Mouse (Mus musculus): Measurements from ENCODE around the gene Slc9b2. TPM values are rescaled to one million over a fixed set of nuclear protein-coding genes. Genes with fewer than 3 reads are reported as not detected.
A peak's percentile ranks its signal among the peaks of the same experiment; 100 is the strongest.

The Slc9b2 gene
- polyA plus RNA-seq (2014; fragmentation: Nextera tagmentation; extraction: Ambion mirVana) = 1.8 and 2.9 TPM in 2 replicates

DNA sequence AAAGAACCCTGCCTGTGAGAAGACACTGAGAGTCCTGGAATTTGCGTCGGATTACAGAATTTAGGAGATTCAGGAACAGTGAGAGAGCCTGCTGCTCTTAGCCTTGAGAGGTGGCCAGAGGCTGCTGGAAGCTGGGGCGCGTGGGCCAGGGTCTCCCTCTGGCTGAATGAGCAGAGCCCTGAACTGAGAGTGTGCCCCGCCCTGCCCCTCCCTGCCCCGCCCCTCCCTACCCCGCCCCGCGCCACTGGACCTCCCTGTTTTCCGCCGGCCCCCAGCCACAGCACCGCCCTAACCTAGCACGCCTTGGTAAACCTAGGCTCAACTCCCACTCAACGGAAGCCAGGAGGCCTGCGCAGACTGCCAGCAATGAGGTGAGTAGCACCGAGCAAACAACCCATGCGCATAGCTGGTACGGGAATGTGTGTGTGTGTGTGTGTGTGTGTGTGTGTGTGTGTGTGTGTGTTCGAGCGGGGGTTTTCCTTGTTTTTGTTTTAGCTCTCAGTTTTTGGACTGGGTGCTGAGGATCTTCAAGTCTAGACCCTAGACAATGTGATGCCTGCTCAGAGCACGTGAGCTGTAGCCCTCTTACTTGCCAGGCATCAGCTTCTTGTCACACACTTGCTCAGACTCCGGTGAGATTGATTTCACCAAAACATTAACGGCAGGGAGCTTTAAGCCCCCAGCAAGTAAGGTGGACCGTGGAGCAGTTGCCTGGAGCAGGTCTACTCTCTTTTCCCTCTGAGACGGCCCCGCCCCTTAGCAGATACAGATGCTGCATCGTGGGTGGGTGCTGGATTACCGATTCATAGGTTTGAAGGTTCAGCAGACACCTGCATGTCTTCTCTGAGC is at the start of gene Slc9b2:
Gene Slc9b2, plus strand, starts transcription at position 290 of the 849 bp plus-strand sequence.
- Histone ChIP-seq H3K9ac (peak within 1 kb of the TSS; percentile 24), H3K4me1 (replicated peaks; ENCODE audit: control insufficient read depth, insufficient read depth, low read length) (peaks cover 13% of the 10 kb centered on the region; the same call in 1 of the 2 replicates), H3K27me3 (ENCODE audit: control insufficient read depth, insufficient read depth, low read length) (no peaks in the 10 kb centered on the region), H3K4me3 (replicated peaks; ENCODE audit: low read length) (peak within 1 kb of the TSS; percentile 22), H3K27ac (no peak within 1 kb of the TSS), H3K9me3 (ENCODE audit: control insufficient read depth, low read length) (no peaks in the 10 kb centered on the region), H3K36me3 (replicated peaks; ENCODE audit: control insufficient read depth, insufficient read depth) (no peaks in the 10 kb centered on the region), H3K4me2 (replicated peaks) (peak within 1 kb of the TSS; percentile 54)
- 16% methylated on average over 26 of the region's 28 CpGs for WGBS
- ATAC-seq (ENCODE audit: low FRiP score) (peak; percentile 80), DNase-seq (ENCODE audit: low spot score) (no peak)

DNA sequence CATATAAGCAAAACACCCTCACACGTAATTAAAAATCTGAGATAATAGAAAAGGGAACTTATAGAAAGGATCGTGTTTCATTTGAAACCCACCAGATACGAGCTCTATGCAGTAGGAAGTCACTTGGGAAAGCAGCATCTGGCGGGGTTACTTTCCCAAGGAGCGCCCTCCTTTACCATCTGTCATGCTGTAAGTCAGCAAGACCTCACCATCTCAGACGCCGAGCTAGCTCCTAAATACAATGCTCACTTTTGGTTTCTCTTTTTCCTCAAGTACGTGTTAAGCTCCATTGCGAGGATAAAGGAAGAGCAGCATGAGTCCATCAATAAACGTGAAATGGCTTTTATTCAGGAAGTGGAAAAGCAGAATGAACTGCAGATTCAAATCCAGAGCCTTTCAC is 48.6 kb upstream of the Slc9b2 start:
- Histone ChIP-seq H3K36me3 (replicated peaks; ENCODE audit: control insufficient read depth, insufficient read depth) (no peaks in the 10 kb centered on the region; the same call in 1 of the 2 replicates), H3K27me3 (ENCODE audit: control insufficient read depth, insufficient read depth, low read length) (no peaks in the 10 kb centered on the region), H3K9ac (no peak overlapping the region), H3K4me1 (replicated peaks; ENCODE audit: control insufficient read depth, insufficient read depth, low read length) (no peaks in the 10 kb centered on the region), H3K9me3 (ENCODE audit: control insufficient read depth, low read length) (no peaks in the 10 kb centered on the region), H3K4me3 (replicated peaks; ENCODE audit: low read length) (no peak overlapping the region), H3K4me2 (replicated peaks) (no peak overlapping the region), H3K27ac (no peak overlapping the region)
- 85% methylated on average over 10 of the region's 10 CpGs for WGBS
- no peak for DNase-seq (ENCODE audit: low spot score)
- ATAC-seq (ENCODE audit: low FRiP score) = no peak

DNA sequence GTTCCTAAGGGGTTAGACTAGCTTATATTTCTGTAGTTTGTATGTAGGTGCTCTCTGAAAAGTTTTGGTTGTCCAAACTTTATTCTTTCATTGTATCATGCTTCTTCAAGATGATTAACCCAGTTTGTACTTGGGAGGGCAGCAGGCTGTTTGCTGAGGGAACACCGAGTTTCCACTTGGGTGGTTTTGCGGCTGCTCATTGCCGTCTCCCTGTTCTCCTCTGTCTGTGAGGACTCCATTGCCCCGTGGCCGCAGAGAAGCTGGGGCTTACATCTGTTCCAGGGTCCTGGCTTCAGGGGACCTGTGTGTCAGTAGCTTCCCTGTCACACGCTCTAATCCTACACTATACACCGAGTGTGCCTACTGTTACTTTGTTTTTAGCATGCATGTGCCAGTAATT is 47.3 kb upstream of the Slc9b2 start:
- H3K9ac ChIP-seq = no peak overlapping the region
- 84% methylated on average over 7 of the region's 7 CpGs for WGBS

DNA sequence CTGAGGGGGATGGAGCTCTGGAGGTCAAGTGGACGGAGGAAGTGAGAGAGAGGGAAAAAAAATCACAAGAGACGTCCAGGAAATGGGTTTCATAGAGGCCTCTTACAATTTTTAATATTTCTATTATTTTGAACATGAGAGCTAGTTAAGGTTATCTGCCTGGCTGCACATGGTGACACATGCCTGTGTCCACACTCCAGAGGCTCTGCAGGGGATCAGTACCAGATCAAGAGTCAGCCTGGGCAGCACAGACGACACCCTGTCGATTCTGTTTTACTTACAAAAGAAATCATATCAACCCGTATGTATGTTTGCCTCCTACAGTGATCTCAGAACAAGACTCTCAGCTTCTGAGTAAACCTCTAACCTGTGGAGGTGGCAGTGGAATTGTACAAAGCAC is 38.9 kb upstream of the Slc9b2 start:
- no peaks in the 10 kb centered on the region for H3K27me3 ChIP-seq (ENCODE audit: control insufficient read depth, insufficient read depth, low read length)
- ATAC-seq (ENCODE audit: low FRiP score) (no peak), DNase-seq (ENCODE audit: low spot score) (no peak)
- H3K36me3 ChIP-seq (replicated peaks; ENCODE audit: control insufficient read depth, insufficient read depth) = 0 out of 2 replicates have a peak, but pooled peaks cover 4% of the 10 kb centered on the region
- H3K27ac ChIP-seq = no peak overlapping the region
- WGBS = 89% methylated on average over 5 of the region's 5 CpGs
- H3K4me1 ChIP-seq (replicated peaks; ENCODE audit: control insufficient read depth, insufficient read depth, low read length) = no peaks in the 10 kb centered on the region
- H3K4me3 ChIP-seq (replicated peaks; ENCODE audit: low read length) = no peak overlapping the region
- H3K9ac ChIP-seq = no peak overlapping the region
- H3K9me3 ChIP-seq (ENCODE audit: control insufficient read depth, low read length) = no peaks in the 10 kb centered on the region
- H3K4me2 ChIP-seq (replicated peaks) = no peak overlapping the region

More for the DNA sequence above, 47.3 kb upstream of the Slc9b2 start:
- H3K36me3 ChIP-seq (replicated peaks; ENCODE audit: control insufficient read depth, insufficient read depth) = no peaks in the 10 kb centered on the region; the same call in 1 of the 2 replicates
- no peaks in the 10 kb centered on the region for H3K4me1 ChIP-seq (replicated peaks; ENCODE audit: control insufficient read depth, insufficient read depth, low read length)
- ATAC-seq (ENCODE audit: low FRiP score) = no peak
- no peak overlapping the region for H3K4me2 ChIP-seq (replicated peaks)
- no peak overlapping the region for H3K4me3 ChIP-seq (replicated peaks; ENCODE audit: low read length)
- H3K27ac ChIP-seq = no peak overlapping the region
- H3K9me3 ChIP-seq (ENCODE audit: control insufficient read depth, low read length) = no peaks in the 10 kb centered on the region
- DNase-seq (ENCODE audit: low spot score) = no peak
- no peaks in the 10 kb centered on the region for H3K27me3 ChIP-seq (ENCODE audit: control insufficient read depth, insufficient read depth, low read length)

DNA sequence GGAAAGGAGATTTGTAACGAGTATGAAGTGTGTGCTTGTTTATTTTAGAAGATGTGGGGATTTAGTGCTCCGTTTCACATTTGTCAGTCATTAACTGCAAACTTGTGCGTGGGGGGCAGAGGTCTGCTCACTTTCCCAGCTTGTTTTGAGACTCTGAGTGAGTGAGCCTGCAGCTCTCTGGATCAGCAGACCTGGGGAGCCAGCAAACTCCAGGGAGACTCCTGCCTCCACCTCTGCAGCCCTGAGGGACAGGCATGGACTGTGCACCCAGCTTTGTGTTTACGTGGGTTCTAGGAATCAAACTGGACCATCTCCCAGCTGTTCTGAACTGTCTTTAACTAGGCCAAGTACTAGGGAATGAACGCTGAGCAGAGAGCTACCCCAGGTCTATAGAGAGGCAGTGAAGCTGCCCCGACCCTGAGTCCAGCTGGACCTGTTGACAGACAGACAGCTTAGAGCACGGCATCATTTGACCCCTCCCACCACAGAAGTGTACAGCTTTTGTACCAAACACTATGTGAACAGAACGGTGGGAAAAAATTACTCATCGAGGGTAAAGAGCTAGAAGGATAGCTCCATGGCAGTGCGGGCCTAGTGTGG is 38.0 kb upstream of the Slc9b2 start:
- Histone ChIP-seq H3K4me2 (replicated peaks) (no peak overlapping the region), H3K9ac (no peak overlapping the region), H3K27me3 (ENCODE audit: control insufficient read depth, insufficient read depth, low read length) (no peaks in the 10 kb centered on the region), H3K4me1 (replicated peaks; ENCODE audit: control insufficient read depth, insufficient read depth, low read length) (no peaks in the 10 kb centered on the region), H3K9me3 (ENCODE audit: control insufficient read depth, low read length) (no peaks in the 10 kb centered on the region), H3K27ac (no peak overlapping the region), H3K4me3 (replicated peaks; ENCODE audit: low read length) (no peak overlapping the region), H3K36me3 (replicated peaks; ENCODE audit: control insufficient read depth, insufficient read depth) (0 out of 2 replicates have a peak, but pooled peaks cover 4% of the 10 kb centered on the region)
- ATAC-seq (ENCODE audit: low FRiP score) (no peak), DNase-seq (ENCODE audit: low spot score) (no peak)
- 95% methylated on average over 10 of the region's 10 CpGs for WGBS

DNA sequence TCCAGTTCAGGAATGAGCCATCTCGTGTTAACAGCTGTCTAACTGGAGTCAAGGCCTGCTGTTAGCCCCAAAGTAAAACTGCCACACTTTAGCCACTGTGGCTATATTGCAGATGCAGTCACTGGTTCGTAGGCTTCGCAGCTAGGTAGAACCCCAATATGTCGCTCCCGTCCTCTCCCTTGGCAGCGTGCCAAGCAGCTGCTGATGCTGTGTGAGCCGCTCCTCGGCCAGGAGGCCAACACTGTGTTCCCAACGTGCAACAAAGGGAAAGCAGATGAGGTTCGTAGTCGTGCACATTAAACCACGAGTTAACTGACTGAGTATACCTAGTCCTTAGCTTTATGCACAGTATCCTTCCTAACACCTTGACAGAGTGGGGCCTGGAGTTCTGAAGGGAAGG is 34.9 kb upstream of the Slc9b2 start:
- Histone ChIP-seq H3K9ac (no peak overlapping the region), H3K27me3 (ENCODE audit: control insufficient read depth, insufficient read depth, low read length) (no peaks in the 10 kb centered on the region), H3K4me2 (replicated peaks) (no peak overlapping the region), H3K4me3 (replicated peaks; ENCODE audit: low read length) (no peak overlapping the region), H3K36me3 (replicated peaks; ENCODE audit: control insufficient read depth, insufficient read depth) (no peaks in the 10 kb centered on the region), H3K9me3 (ENCODE audit: control insufficient read depth, low read length) (no peaks in the 10 kb centered on the region), H3K4me1 (replicated peaks; ENCODE audit: control insufficient read depth, insufficient read depth, low read length) (no peaks in the 10 kb centered on the region), H3K27ac (no peak overlapping the region)
- 70% methylated on average over 12 of the region's 12 CpGs for WGBS
- no peak for ATAC-seq (ENCODE audit: low FRiP score)
- no peak for DNase-seq (ENCODE audit: low spot score)

DNA sequence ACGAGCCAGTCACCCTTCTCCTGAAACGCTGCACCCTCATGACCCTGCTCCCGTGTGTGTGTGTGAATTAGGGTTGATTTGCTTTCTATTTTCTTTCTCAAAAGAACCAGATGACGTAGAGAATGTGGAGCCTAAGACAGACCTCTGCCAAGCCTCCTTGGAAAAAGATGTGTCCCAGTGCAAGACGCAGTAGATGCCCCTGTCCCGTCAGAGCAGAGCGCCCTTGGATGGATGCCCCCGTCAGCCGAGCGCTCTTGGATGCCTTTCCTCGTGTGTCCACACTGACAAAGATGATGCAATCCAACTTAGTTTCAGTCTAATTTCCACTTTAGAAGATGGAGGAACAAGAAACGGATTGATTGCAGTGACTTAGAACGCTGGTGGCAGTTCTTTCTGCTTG is 34.5 kb upstream of the Slc9b2 start:
- H3K36me3 ChIP-seq (replicated peaks; ENCODE audit: control insufficient read depth, insufficient read depth) = no peaks in the 10 kb centered on the region
- 90% methylated on average over 13 of the region's 13 CpGs for WGBS
- ATAC-seq (ENCODE audit: low FRiP score) = no peak

DNA sequence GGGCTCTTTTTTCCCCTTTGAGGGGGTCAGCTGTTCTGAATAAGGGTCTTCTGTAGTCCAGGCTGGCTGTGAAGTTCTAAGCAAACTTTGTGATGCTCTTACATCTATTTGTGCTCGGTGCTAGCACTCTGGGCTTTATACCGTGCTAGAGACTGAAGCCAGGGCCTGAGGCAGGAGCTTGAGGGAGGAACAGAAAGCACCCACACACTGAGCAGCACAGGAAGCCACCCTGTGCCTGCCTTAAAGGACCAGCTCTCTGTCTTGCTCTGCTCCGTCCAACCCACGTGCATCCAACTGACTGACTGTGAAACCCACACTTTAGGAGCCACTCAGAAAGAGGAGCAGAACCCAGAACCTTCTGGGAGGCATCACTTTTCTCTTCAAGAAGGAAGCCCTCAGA is 27.3 kb upstream of the Slc9b2 start:
- Histone ChIP-seq H3K9ac (peak overlapping the region; percentile 44), H3K36me3 (replicated peaks; ENCODE audit: control insufficient read depth, insufficient read depth) (no peaks in the 10 kb centered on the region), H3K4me1 (replicated peaks; ENCODE audit: control insufficient read depth, insufficient read depth, low read length) (0 out of 2 replicates have a peak, but pooled peaks cover 3% of the 10 kb centered on the region), H3K9me3 (ENCODE audit: control insufficient read depth, low read length) (no peaks in the 10 kb centered on the region), H3K4me2 (replicated peaks) (no peak overlapping the region), H3K27me3 (ENCODE audit: control insufficient read depth, insufficient read depth, low read length) (no peaks in the 10 kb centered on the region), H3K27ac (no peak overlapping the region), H3K4me3 (replicated peaks; ENCODE audit: low read length) (no peak overlapping the region)
- DNase-seq (ENCODE audit: low spot score) (no peak), ATAC-seq (ENCODE audit: low FRiP score) (no peak)
- 85% methylated on average over 4 of the region's 4 CpGs for WGBS

More for the DNA sequence above, 34.5 kb upstream of the Slc9b2 start:
- Histone ChIP-seq H3K4me2 (replicated peaks) (no peak overlapping the region), H3K4me3 (replicated peaks; ENCODE audit: low read length) (no peak overlapping the region), H3K27me3 (ENCODE audit: control insufficient read depth, insufficient read depth, low read length) (no peaks in the 10 kb centered on the region), H3K9ac (no peak overlapping the region), H3K27ac (no peak overlapping the region), H3K9me3 (ENCODE audit: control insufficient read depth, low read length) (no peaks in the 10 kb centered on the region), H3K4me1 (replicated peaks; ENCODE audit: control insufficient read depth, insufficient read depth, low read length) (no peaks in the 10 kb centered on the region)
- no peak for DNase-seq (ENCODE audit: low spot score)

DNA sequence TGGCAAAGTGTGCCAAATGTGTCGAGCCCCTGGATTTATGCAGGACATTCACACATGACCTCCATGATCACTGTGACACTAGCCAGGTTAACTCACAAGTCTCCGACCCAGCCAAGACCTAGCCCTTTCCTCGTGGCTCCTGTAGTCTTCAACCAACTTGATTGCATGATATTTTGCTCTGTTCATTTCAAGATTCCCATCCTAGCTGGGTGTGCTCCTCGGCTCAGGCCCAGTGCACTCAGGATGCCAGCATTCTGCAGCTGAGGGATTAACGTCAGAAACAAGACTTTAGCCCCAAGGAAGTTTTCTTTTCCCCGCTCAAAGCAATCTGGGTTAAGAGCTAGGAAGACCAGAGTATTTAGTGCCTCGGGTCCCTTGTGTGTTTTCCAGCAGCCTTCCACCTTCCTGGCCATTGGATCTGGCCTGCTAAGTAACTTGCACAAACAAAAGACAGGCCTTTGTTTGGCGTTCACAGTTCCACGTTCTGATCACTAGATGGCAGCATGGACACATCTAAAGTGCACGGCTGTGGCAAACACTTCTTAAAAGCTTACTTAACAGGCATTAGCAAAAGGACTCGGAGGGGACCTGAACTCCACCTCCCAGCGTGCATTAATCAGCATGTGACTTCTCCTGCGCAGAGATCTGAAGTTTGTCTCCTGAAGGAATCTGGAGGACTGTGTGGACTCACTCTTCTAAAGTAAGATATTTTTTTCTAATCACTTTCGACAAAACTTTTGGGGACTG is 26.7 kb upstream of the Slc9b2 start, which contains the start of gene Bdh2:
Gene Bdh2, plus strand, starts transcription at position 553 of the 747 bp plus-strand sequence.
- WGBS = 25% methylated on average over 14 of the region's 14 CpGs
- peak within 1 kb of the TSS; percentile 44 for H3K9ac ChIP-seq
- H3K27ac ChIP-seq = peak within 1 kb of the TSS; percentile 44; the same call in 1 of the 2 replicates
- ATAC-seq (ENCODE audit: low FRiP score) = peak; percentile 90
- H3K4me2 ChIP-seq (replicated peaks) = peak within 1 kb of the TSS; percentile 26
- H3K9me3 ChIP-seq (ENCODE audit: control insufficient read depth, low read length) = no peaks in the 10 kb centered on the region
- no peak within 1 kb of the TSS for H3K4me3 ChIP-seq (replicated peaks; ENCODE audit: low read length)
- no peaks in the 10 kb centered on the region for H3K36me3 ChIP-seq (replicated peaks; ENCODE audit: control insufficient read depth, insufficient read depth)
- H3K27me3 ChIP-seq (ENCODE audit: control insufficient read depth, insufficient read depth, low read length) = no peaks in the 10 kb centered on the region
- peak; percentile 95 for DNase-seq (ENCODE audit: low spot score)
- 0 out of 2 replicates have a peak, but pooled peaks cover 3% of the 10 kb centered on the region for H3K4me1 ChIP-seq (replicated peaks; ENCODE audit: control insufficient read depth, insufficient read depth, low read length)

All from hindbrain, embryonic 14.5 days (tissue).